Mouse (Mus musculus) C3H10T1/2 (cell line): ENCODE data around the gene Spag7. TPM values are rescaled to one million over a fixed set of nuclear protein-coding genes. Genes with fewer than 3 reads are reported as not detected.

Source experiments
- polyA plus RNA-seq, 2 experiments: library from polyadenylated mRNA; unstranded; fragments of >200 nt; fragmentation: generic; extraction: Trizol; gene quantifications; one replicate each; pipeline ENCODE4 v1.2.1; 2012; ENCODE audit warnings: missing spikeins in 2 of 2

Gene Spag7
- 10 to 100 TPM; 22.6 to 90.3 TPM for polyA plus RNA-seq

DNA sequence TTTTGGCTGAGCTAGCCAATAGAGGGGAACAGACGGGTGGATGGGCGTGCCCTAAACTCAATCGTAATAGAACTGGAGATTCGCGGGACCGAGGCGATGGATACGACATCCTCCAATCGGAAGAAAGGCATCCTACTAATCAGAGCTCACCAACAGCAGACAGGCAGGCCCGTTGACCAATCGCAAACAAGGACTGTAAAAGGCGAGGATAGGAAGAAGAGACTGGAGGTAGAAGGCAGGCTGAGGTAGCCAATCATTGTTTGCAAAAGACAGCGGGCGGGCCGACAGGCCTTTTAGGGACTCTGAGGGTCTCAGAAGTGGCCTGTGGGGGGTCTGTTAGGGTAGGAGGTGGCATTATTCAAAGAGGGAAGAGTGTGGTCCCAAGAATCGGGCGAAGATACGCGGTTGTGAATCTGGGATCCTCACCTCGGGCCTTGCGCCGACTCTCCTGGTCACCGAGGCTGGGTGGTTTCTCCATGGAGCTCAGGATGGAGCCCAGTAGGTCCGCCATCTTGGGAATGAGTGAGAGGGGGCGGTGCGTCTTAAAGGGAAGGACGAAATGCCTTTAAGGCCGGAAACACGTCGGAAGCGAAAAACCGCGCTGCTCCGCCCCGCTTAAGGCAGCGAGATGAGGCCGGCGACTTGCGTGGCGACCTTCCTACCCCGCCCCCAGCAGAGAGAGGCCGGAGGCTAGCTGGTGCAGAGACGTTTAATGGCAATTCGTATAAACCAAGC lies at the start of gene Spag7:
Gene Spag7, minus strand, starts transcription at position 646 of the 735 bp plus-strand sequence.

DNA sequence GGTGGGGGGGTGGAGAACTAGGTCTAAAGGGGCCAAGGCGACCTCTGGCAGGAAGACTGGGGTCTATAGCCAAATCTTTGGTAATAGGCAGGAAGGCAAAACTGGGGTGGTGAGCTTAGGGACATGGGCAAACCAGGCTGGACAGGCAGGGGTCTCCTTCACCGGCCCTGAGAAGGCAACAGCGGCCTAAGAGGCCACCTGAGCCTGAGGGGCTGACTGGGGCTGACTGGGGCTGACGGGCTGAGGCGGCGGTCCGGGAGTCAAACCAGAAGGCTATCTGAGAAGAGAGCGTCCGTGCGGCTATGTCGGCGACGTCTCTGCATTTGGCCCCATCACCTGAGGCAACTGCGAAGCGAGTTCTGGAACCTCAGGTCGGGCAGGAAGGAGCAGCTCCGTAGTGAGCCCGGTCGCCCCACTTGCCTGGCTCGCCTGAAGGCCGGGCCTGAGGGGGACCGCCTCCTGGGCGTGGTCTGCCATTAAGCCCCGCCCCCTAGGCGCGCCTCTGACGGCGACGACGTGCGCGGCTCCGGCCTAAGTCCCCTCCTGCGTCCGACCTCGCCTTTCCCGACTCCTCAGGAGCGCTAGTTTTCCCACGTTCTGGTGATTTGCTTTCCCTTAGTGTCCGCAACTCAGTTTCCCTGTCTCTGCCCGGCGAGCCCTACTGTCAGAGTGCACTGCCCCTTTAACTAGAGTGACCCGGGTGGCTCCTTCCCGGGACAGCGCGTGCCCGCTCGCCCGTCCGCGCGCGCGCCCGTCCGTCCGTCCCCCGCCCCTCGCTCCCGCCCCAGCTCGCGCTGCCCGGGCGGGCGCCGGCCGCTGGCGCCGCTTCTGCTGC lies 30.7 kb upstream of the Spag7 start, which contains the start of the genes Inca1 and Kif1c:
Gene Inca1, minus strand, starts transcription at position 434 of the 835 bp plus-strand sequence.
Gene Kif1c, plus strand, starts transcription at position 827 of the 835 bp plus-strand sequence.

DNA sequence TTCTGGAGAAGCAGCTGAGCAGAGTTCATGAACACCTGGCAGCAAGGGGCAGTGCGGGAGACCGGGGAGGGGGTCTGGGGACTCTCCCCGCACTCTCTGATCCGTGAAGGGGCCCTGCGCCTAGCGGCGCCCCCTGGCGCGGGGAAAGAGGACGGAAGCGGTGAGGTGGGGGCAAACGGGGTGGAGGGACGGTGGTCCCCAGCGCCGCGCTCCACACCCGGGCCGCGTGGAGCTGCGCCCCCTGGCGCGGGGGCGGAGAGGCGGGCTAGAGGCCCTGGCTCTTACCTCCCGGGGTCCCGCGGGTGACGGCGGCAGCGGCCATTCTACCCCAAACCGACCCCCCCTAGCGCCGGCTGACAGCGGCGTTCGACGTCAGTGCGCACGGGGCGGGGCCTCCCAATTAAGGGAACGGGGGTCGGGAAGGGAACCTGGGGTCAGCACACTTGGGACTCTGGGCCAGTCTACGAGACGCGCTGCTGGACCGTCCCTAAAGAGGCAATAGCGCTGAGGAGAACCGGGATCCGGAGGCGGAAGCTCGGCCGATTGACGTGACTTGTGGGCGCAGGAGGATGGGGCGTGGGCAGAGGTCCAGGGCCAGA lies 18.5 kb upstream of the Spag7 start, which contains the start of gene Camta2:
Gene Camta2, minus strand, starts transcription at position 505 of the 599 bp plus-strand sequence.

DNA sequence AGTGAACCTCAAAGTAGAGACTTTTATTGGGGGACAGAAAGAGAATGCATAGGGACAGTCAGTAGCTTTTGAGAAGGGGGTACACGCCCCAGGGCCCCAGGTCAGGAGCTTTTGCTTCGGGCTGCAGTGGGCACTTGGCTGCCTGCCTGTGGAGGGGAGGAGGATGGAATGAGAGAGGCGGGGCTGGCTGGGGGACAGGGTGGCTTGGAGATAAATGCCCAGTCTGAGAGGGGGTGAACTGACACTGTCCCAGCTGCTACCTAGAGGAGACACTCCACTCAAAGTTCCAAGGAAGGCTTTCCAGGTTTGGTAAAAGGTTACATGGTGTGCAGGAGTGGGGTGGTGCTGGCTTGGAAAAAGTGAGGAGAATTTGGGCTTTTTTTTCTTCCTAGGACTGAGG lies 12.3 kb downstream of the Spag7 start, which contains the start of gene Eno3:
Gene Eno3, plus strand, starts transcription at position 239 of the 400 bp plus-strand sequence.

DNA sequence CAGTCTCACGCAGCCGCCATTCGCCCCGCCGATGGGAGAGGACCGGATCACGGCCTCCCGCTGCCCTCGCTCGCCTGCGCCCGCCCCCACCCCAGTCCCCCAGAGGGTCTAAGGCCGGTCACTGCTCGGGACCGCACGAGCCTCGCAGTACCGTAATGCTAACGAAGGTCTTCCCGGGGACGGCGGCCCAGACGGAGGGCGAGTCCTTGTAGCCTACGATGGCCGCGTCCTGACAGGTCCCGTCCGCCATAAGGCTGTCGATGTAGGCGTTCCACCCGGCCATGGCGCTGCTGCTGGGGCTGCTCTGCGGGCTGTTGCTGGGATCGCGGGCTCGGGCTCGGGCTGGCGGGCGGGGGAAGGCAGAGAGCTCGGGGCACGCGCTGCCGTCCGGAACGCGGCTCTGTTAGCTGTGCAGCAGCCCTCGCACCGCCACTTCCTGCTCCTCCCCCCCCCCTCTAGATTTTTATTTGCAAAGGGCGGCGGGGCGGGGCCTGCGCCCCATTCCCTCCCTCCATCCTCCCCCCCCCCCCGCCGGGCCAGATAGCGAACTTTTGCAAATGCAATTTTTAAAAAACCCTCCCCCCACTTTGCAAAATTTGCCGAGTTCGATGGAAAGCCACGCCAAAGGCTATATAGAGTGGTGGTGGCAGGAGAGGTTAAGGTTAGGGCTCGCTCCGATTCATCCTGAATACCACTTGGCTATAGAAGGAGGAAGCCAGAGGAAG lies 14.9 kb downstream of the Spag7 start, which contains the start of gene Pfn1:
Gene Pfn1, minus strand, starts transcription at position 447 of the 725 bp plus-strand sequence.

DNA sequence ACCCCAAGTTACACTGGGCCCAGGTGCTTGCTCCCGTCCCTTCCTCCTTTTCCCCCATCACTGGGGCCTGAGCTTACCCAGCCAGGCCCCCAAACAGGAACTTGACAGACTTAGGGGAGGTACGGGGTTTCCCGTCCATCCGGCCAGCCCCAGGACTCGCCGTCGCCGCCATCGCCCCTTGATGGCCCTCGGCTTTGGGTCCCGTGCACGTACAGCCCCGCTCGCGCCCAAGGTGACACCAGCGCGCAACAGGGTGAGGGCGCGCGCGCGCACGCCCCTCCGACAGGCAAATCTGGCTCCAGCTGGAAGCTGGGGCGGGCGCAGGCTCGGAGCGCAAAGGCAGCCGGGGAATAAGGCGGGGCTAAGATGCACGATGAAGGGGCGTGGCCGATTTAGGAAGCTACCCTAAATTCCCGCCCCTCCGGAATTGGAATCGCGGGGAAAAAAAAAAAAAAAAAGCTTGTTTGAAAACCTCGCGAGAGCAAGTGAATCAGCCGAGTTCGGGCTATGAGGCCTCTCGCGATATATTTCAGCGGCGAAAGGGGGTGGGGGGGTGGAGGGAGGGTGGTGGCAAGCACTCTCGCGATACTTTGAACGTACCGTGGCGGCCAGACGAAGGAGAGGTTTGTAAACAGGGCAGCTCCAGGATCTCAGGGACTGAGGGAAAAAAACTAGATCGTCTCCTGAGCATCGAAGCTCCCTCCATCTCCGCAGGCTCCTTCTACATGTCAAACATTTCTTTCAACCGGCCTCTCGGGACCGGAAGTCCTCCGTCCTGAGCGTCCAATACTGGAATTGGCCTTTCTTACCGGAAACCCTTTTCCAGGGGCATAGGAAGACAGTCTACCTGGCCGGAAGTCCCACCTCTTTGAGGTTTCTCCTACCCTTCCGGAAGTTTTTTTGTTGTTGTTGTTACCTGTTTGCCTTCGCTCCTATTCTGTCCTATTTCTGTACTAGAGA lies 22.2 kb downstream of the Spag7 start, which contains the start of the genes Rnf167 and Slc25a11:
Gene Rnf167, plus strand, starts transcription at position 545 of the 960 bp plus-strand sequence.
Gene Slc25a11, minus strand, starts transcription at position 789 of the 960 bp plus-strand sequence.

DNA sequence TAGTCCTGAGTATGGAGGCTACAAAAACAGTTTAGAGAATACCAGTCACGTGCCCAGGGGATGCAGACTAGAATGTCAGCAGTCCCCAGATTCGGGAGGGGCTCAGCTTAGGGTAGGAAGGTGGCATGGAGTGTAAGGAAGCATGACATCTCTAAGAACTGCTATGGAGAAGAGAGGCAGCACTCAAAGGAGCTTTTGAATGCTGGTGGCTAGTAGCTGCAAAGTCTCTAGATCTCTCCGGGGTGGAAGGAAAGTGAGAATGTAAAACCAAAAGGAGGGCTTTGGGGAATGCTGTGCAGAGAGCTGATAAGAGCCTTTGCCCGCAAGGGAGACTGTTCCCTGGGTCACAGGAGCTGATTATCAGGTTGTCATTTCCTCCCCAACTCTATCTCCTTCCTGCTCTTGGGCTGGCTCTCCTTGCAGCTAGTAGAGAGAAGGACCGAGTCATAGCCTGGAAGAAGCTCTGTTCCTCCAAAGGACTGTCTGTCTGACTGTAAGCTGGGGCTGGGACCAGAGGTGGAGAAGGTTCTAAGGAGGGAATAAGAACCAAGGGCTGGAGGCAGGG lies 30.4 kb downstream of the Spag7 start, which contains the start of gene Gp1ba:
Gene Gp1ba, plus strand, starts transcription at position 409 of the 565 bp plus-strand sequence.

DNA sequence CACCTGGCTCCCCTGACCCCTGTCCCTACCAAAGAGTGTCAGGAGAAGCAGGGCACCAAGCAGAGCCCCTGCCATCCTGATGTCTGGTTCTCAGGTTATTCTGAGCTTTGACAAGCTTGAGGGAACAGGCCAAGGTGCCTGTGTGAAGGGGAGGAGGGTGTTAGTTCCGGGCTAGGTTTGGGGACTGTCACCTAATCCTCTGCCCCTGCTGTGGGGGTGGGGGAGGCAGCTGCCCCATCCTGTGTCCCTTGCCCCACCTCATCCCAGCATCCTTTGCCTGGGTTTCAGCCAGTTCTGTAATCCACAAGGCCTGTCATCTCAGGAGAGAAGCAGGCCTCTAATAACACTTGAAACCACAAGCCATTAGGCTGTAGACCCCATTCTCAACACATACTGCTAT lies 50.1 kb downstream of the Spag7 start, which contains the start of gene Chrne:
Gene Chrne, minus strand, starts transcription at position 116 of the 400 bp plus-strand sequence.

DNA sequence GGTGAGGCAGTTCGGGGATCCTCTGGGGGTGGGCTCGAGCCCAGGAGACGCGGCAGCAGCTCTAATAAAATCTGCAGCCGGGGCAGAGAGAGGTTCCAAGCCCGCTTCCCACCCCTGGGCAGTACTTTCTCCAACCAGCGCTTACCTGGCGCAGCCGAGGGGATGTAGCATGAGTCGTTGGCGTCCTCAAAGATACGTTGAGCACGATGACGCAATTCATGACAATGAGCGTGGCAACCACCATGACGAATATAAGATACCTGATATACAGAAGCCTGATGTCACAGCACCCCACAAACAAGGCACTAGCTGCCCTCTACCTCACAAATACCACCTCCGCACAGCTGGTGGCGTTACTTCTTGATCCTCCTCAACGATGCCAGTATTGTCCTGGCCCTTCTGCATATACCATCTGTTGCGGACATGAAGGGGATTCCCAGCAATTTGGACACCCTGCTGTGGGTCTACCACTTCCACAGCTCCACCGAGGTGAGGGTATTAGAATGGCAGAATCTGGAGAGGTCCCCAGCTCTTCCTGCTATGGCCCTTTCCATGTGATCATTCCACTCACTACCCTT lies 53.6 kb downstream of the Spag7 start, which contains the start of gene 4930544D05Rik:
Gene 4930544D05Rik, plus strand, starts transcription at position 333 of the 578 bp plus-strand sequence.

Other genes with a start within 250 kb of the Spag7 start
- gene Arrb2, start 236.8 kb downstream of the Spag7 start, polyA plus RNA-seq: 10 to 100 TPM; 24.4 to 35.9 TPM
- gene Med11, start 217.5 kb downstream of the Spag7 start, polyA plus RNA-seq: 10 to 100 TPM; 60.7 to 61.7 TPM
- under 1 TPM; 0.05 to 0.08 TPM for gene Zmynd15, start 210.0 kb downstream of the Spag7 start, polyA plus RNA-seq
- gene Cxcl16, start 209.4 kb downstream of the Spag7 start, polyA plus RNA-seq: under 1 TPM; 0.04 to 0.19 TPM
- not detected for gene Tm4sf5, start 164.2 kb downstream of the Spag7 start, polyA plus RNA-seq
- not detected for gene Vmo1, start 154.8 kb downstream of the Spag7 start, polyA plus RNA-seq
- gene Gltpd2, start 150.2 kb downstream of the Spag7 start, polyA plus RNA-seq: not detected
- gene Psmb6, start 144.0 kb downstream of the Spag7 start, polyA plus RNA-seq: 1,000 to 10,000 TPM in 1 of 2 experiments, 100 to 1,000 TPM in 1; 562 to 1,060 TPM
- not detected for gene Gm40193, start 136.5 kb downstream of the Spag7 start, polyA plus RNA-seq
- 10 to 100 TPM in 1 of 2 experiments, 1 to 10 TPM in 1; 7.9 to 23.3 TPM for gene Pld2, start 129.4 kb downstream of the Spag7 start, polyA plus RNA-seq
- 10 to 100 TPM; 12.7 to 36.0 TPM for gene Mink1, start 106.5 kb downstream of the Spag7 start, polyA plus RNA-seq
- not detected for gene 4930544D05Rik, start 53.6 kb downstream of the Spag7 start, polyA plus RNA-seq
- gene Chrne, start 50.2 kb downstream of the Spag7 start, polyA plus RNA-seq: not detected
- gene Gp1ba, start 30.3 kb downstream of the Spag7 start, polyA plus RNA-seq: under 1 TPM; 0.05 to 0.72 TPM
- gene Rnf167, start 22.2 kb downstream of the Spag7 start, polyA plus RNA-seq: 10 to 100 TPM; 10.2 to 50.0 TPM
- 100 to 1,000 TPM; 104 to 176 TPM for gene Slc25a11, start 21.9 kb downstream of the Spag7 start, polyA plus RNA-seq
- gene Pfn1, start 14.8 kb downstream of the Spag7 start, polyA plus RNA-seq: 1,000 to 10,000 TPM; 2,430 to 5,299 TPM
- gene Eno3, start 12.2 kb downstream of the Spag7 start, polyA plus RNA-seq: 100 to 1,000 TPM in 1 of 2 experiments, 10 to 100 TPM in 1; 53.8 to 231 TPM
- gene Camta2, start 18.7 kb upstream of the Spag7 start, polyA plus RNA-seq: 10 to 100 TPM in 1 of 2 experiments, 1 to 10 TPM in 1; 5.0 to 21.0 TPM
- gene Inca1, start 30.7 kb upstream of the Spag7 start, polyA plus RNA-seq: 1 to 10 TPM; 1.7 to 8.8 TPM
- gene Kif1c, start 31.1 kb upstream of the Spag7 start, polyA plus RNA-seq: 10 to 100 TPM; 64.8 to 73.5 TPM
- 1 to 10 TPM in 1 of 2 experiments, under 1 TPM in 1; 0.25 to 1.1 TPM for gene Zfp3, start 94.8 kb upstream of the Spag7 start, polyA plus RNA-seq
- gene Scimp, start 143.2 kb upstream of the Spag7 start, polyA plus RNA-seq: not detected
- gene Rabep1, start 175.4 kb upstream of the Spag7 start, polyA plus RNA-seq: 1 to 10 TPM; 2.9 to 8.3 TPM